Mouse (Mus musculus) neural tube, embryonic 14.5 days (tissue): ENCODE results near the gene Ube2q1. TPM values are rescaled to one million over a fixed set of nuclear protein-coding genes. Genes with fewer than 3 reads are reported as not detected.

Source experiments
- ATAC-seq: fragments of 200-750 bp; cut with Nextera tagmentation; 2 replicates; pipeline ENCODE4 v1.8.0; 2017; ENCODE audit warnings: low read depth, mild to moderate bottlenecking, moderate TSS enrichment, moderate library complexity
- H3K27ac ChIP-seq: fragments of 300-500 bp; sonication (generic); 2 replicates; pipeline ENCODE4 v1.5.1; 2014; ENCODE audit warnings: low read depth, mild to moderate bottlenecking, control low read depth, low read length, moderate library complexity, mixed read lengths
- H3K27me3 ChIP-seq: fragments of 300-500 bp; sonication (generic); 2 replicates; pipeline ENCODE4 v1.6.1; 2014; ENCODE audit warnings: low read length; ENCODE audit not compliant: control insufficient read depth, insufficient read depth
- H3K36me3 ChIP-seq: fragments of 300-500 bp; sonication (generic); 2 replicates; pipeline ENCODE4 v1.6.1; 2014; ENCODE audit warnings: low read length, mixed read lengths; ENCODE audit not compliant: control insufficient read depth, insufficient read depth
- H3K4me1 ChIP-seq: fragments of 300-500 bp; sonication (generic); 2 replicates; pipeline ENCODE4 v1.6.1; 2014; ENCODE audit warnings: low read length; ENCODE audit not compliant: control insufficient read depth, insufficient read depth
- H3K4me2 ChIP-seq: fragments of 300-500 bp; sonication (generic); 2 replicates; pipeline ENCODE4 v1.6.1; 2014; ENCODE audit warnings: mild to moderate bottlenecking, low read depth, low read length, control low read depth
- H3K4me3 ChIP-seq: fragments of 300-500 bp; sonication (generic); 2 replicates; pipeline ENCODE4 v1.5.1; 2014; ENCODE audit warnings: low read depth, low read length, control low read depth, mixed read lengths
- H3K9ac ChIP-seq: fragments of 300-500 bp; sonication (generic); replicated peaks from 2 replicates; pipeline ENCODE4 v1.6.1; 2014; ENCODE audit warnings: low read depth, mild to moderate bottlenecking, control low read depth, low read length, mixed read lengths
- H3K9me3 ChIP-seq: fragments of 300-500 bp; sonication (generic); 2 replicates; pipeline ENCODE4 v1.6.1; 2016; ENCODE audit warnings: low read length; ENCODE audit not compliant: control insufficient read depth
- WGBS: fragments of 180-500 bp; shearing (Covaris S2); extraction: QIAGEN DNeasy Blood & Tissue Kit; methylation state at CpG from one replicate; pipeline ENCODE4 v1.1.7; 2014; 5-methylcytosine and 5-hydroxymethylcytosine counted together
- polyA plus RNA-seq: library from polyadenylated mRNA; unstranded; fragments of >200 nt; fragmentation: Nextera tagmentation; extraction: Ambion mirVana; gene quantifications from 2 replicates; pipeline ENCODE4 v1.2.1, GENCODE M21; 2014

Ube2q1 gene
- polyA plus RNA-seq, 1 experiment from 2014 or later = 19.6 TPM

DNA sequence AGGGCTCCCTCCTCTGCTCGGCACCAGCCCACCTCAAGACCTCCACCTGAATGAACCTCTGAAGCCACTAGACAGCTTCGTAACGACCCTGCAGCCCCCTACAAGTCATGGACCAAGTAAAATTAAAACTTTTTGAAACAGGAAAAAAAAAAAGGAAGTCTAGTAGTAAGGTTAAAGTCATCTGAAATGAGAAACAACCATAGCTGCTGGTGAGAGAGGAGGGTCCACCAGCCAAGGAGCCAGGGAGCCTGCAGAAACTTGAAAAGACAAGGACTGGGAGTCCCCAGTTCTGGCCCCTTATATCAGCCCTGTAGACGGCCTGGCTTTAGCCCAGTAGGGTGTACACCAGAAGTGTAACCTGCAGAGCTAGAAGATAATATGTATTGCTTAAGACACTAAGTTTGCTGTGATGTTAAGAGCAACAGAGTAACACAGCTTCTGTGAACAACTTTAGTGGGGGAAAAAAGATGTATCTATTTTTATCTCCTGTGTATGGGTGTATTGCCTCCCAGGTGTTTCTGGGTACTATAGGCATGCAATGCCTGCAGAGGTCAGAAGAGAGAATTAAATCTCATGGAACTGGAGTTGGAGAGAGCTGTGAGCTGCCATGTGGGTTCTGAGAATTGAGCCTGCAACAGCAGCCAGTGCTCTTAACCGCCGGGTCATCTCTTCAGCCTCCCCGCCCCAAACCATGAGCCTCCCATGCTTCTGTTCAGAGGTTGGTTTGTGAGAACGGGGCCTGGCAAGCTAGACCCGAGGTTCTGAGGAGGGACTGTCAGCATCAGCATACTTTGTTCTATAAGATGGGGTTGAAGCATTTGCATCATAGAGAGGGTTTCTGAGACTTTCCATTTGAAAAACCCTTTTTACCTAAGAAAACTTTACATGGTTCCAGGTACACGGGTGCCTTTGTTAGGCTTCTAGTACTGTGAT is 48.4 kb downstream of the Ube2q1 start:
- Histone ChIP-seq H3K9ac (no peak overlapping the region), H3K4me2 (no peak overlapping the region), H3K4me1 (no peaks in the 10 kb centered on the region), H3K27me3 (no peaks in the 10 kb centered on the region), H3K27ac (no peak overlapping the region), H3K9me3 (no peaks in the 10 kb centered on the region), H3K4me3 (no peak overlapping the region), H3K36me3 (no peaks in the 10 kb centered on the region)
- WGBS = 76% methylated on average over 10 of the region's 10 CpGs
- ATAC-seq = no peak

DNA sequence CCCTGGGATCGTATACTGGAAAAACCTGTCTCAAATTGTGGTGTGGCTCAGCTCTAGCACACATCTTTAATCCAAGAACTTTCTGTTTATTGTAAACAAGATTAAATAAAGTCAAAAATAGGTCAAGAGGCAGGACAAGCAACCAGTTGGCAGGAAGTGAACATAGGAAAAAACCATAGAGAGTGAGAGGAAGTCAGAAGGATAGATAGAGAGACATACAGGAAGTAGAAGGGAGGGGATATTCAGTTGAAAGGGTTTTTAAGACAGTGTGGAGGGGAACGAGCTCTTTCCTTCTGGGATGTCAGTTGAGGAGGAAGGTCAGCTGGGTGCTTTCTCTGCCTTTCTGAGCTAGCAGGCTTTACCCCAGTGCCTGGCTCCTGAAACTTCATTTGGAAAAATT is 50.2 kb downstream of the Ube2q1 start:
- no peak for ATAC-seq
- no peak overlapping the region for H3K4me2 ChIP-seq
- H3K9me3 ChIP-seq = no peaks in the 10 kb centered on the region
- no peaks in the 10 kb centered on the region; the same call in 1 of the 2 replicates for H3K27me3 ChIP-seq
- no peak overlapping the region for H3K27ac ChIP-seq
- no peak overlapping the region for H3K4me3 ChIP-seq
- H3K9ac ChIP-seq = no peak overlapping the region
- H3K36me3 ChIP-seq = no peaks in the 10 kb centered on the region
- WGBS = 58% methylated on average over 2 of the region's 2 CpGs
- no peaks in the 10 kb centered on the region for H3K4me1 ChIP-seq

DNA sequence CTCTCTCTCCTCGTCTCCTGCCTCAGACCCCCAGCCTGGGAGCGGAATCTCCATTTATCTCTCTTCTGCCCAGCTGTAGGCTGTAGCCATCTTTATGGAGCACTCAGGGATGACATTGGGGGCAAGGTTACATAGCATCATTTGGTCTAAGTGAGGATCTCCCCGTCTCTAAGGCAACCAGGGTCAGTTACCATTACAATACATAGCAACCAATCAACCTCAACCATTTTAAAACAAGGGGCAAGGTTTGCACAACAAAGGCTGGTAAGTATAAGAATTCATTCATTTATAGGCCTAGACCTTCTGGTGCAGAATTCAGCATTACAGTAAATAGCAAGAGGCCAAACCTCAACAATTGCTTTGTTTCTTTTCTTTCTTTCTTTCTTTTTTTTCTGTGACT is 52.9 kb downstream of the Ube2q1 start:
- Histone ChIP-seq H3K9ac (no peak overlapping the region), H3K4me1 (peaks cover 5% of the 10 kb centered on the region; the same call in 1 of the 2 replicates), H3K27ac (no peak overlapping the region), H3K36me3 (no peaks in the 10 kb centered on the region), H3K27me3 (peaks cover 19% of the 10 kb centered on the region), H3K4me3 (no peak overlapping the region), H3K9me3 (no peaks in the 10 kb centered on the region), H3K4me2 (no peak overlapping the region)
- no peak for ATAC-seq
- 61% methylated on average over 3 of the region's 3 CpGs for WGBS

DNA sequence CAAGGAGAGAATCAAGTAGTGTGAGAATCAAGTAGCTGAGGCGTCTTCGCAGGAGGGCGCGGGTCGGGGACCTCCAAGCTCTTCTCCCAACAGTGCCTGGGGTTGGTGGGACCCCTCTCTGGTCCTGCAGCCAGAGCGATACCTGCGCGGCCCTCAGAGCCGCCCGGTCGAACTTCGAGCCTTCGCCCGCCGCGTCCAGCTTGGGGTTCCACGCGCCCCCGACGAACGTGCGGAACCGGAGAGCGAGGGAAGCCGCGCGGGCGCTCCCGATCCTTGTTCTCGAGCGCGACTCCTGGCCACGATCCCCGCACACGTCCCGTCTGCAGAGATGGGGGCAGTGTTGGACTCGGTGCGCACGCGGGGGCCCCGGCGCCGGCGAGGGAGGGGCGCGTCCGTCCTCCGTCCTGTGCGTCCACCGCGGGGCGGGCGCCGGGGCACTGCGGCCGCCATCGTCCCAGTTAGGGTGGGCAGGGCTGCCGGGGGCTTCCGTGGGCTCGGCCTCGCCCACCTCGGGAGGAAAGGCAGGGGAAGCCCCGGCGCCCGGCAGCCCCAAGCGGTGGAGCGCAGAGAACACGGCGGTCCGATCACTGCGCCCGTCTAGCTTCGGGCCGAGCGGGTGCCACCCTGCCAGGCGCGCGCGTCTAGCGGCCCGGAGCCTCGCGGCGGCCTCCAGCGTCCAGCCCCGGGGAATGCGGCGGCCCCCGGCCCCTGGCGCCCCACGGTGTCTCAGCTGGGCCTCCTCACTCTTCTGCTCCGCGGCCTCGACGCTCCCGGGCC is 57.6 kb downstream of the Ube2q1 start, which contains the start of gene She:
She (plus strand) TSS at position 556 of the 777 bp plus-strand sequence.
- ATAC-seq = no peak
- 3% methylated on average over 94 of the region's 96 CpGs for WGBS
- H3K36me3 ChIP-seq = no peaks in the 10 kb centered on the region
- peak within 1 kb of the TSS; percentile 37; the same call in 1 of the 2 replicates for H3K9ac ChIP-seq
- H3K9me3 ChIP-seq = no peaks in the 10 kb centered on the region
- peaks cover 41% of the 10 kb centered on the region for H3K27me3 ChIP-seq
- peak within 1 kb of the TSS; percentile 44 for H3K4me2 ChIP-seq
- H3K4me3 ChIP-seq = peak within 1 kb of the TSS; percentile 34
- H3K27ac ChIP-seq = no peak within 1 kb of the TSS; the same call in 1 of the 2 replicates
- H3K4me1 ChIP-seq = peaks cover 10% of the 10 kb centered on the region; the same call in 1 of the 2 replicates

Other genes with a start within 250 kb of the Ube2q1 start
- gene Adar, start 58.6 kb upstream of the Ube2q1 start, polyA plus RNA-seq = 32.0 and 32.7 TPM in 2 replicates
- gene Chrnb2, start 9.0 kb upstream of the Ube2q1 start, polyA plus RNA-seq = 24.5 and 29.9 TPM in 2 replicates
- gene She, start 57.8 kb downstream of the Ube2q1 start, polyA plus RNA-seq = 0.91 and 2.4 TPM in 2 replicates
- gene Il6ra, start 139.6 kb downstream of the Ube2q1 start, polyA plus RNA-seq = 0.36 and 0.50 TPM in 2 replicates
- 14.8 and 18.0 TPM in 2 replicates for gene Atp8b2, start 189.9 kb downstream of the Ube2q1 start, polyA plus RNA-seq
- 97.2 and 110 TPM in 2 replicates for gene Hax1, start 225.2 kb downstream of the Ube2q1 start, polyA plus RNA-seq